Mouse (Mus musculus) T-helper 2 cell (primary cell): ENCODE results near the gene Tectb.

Experiments used
- in situ Hi-C: fragments of 300-600 bp; cut with MboI, MseI; formaldehyde crosslinking; loops from one replicate; pipeline ENCODE4 v1.15.1; 2025; ENCODE audit warnings: high pct_unique_total_duplicates

Gene Tectb

GRCm38 (mm10) chr19:55180433-55180832, at the start of gene Tectb:
Gene Tectb, plus strand, starts transcription at chr19:55180733.
- in situ Hi-C loops = no loop called here

GRCm38 (mm10) chr19:55131747-55132146, 48.8 kb upstream of the Tectb start:
- in situ Hi-C loops = no loop called here

- in situ Hi-C loops = no loop called here
Measured at GRCm38 (mm10) chr19:55132476-55132875, 48.1 kb upstream of the Tectb start.

- in situ Hi-C loops = no loop called here
Measured at GRCm38 (mm10) chr19:55134521-55134920, 46.0 kb upstream of the Tectb start.

GRCm38 (mm10) chr19:55135918-55136317, 44.6 kb upstream of the Tectb start:
- in situ Hi-C loops = no loop called here

- in situ Hi-C loops = no loop called here
Measured at GRCm38 (mm10) chr19:55136693-55137427, 43.7 kb upstream of the Tectb start.

- in situ Hi-C loops = no loop called here
Measured at GRCm38 (mm10) chr19:55137884-55138283, 42.6 kb upstream of the Tectb start.

- in situ Hi-C loops = no loop called here
Measured at GRCm38 (mm10) chr19:55138506-55138905, 42.0 kb upstream of the Tectb start.

GRCm38 (mm10) chr19:55139301-55139700, 41.2 kb upstream of the Tectb start:
- in situ Hi-C loops = no loop called here

- in situ Hi-C loops = no loop called here
Measured at GRCm38 (mm10) chr19:55143391-55144300, 36.9 kb upstream of the Tectb start.

GRCm38 (mm10) chr19:55144691-55145090, 35.8 kb upstream of the Tectb start:
- in situ Hi-C loops = no loop called here

GRCm38 (mm10) chr19:55145136-55145535, 35.4 kb upstream of the Tectb start:
- in situ Hi-C loops = no loop called here

- in situ Hi-C loops = no loop called here
Measured at GRCm38 (mm10) chr19:55147568-55147967, 33.0 kb upstream of the Tectb start.

- in situ Hi-C loops = no loop called here
Measured at GRCm38 (mm10) chr19:55148109-55148508, 32.4 kb upstream of the Tectb start.

- in situ Hi-C loops = loop anchor here (10.0 kb wide), 1 partner anchor 55 kb away; no protein-coding TSS in a partner anchor
Measured at GRCm38 (mm10) chr19:55149646-55150045, 30.9 kb upstream of the Tectb start.

GRCm38 (mm10) chr19:55152274-55152673, 28.3 kb upstream of the Tectb start:
- in situ Hi-C loops = loop anchor here (10.0 kb wide), 1 partner anchor 57 kb away; no protein-coding TSS in a partner anchor

GRCm38 (mm10) chr19:55152983-55153382, 27.6 kb upstream of the Tectb start:
- in situ Hi-C loops = loop anchor here (10.0 kb wide), 1 partner anchor 58 kb away; no protein-coding TSS in a partner anchor

- in situ Hi-C loops = loop anchor here (10.0 kb wide), 1 partner anchor 62 kb away; no protein-coding TSS in a partner anchor
Measured at GRCm38 (mm10) chr19:55157029-55157428, 23.5 kb upstream of the Tectb start.

GRCm38 (mm10) chr19:55158606-55159005, 21.9 kb upstream of the Tectb start:
- in situ Hi-C loops = loop anchor here (10.0 kb wide), 1 partner anchor 64 kb away; no protein-coding TSS in a partner anchor

- in situ Hi-C loops = loop anchor here (10.0 kb wide), 1 partner anchor 65 kb away; no protein-coding TSS in a partner anchor
Measured at GRCm38 (mm10) chr19:55159826-55160225, 20.7 kb upstream of the Tectb start.

GRCm38 (mm10) chr19:55162271-55162670, 18.3 kb upstream of the Tectb start:
- in situ Hi-C loops = no loop called here

GRCm38 (mm10) chr19:55164162-55164561, 16.4 kb upstream of the Tectb start:
- in situ Hi-C loops = no loop called here
